Mouse (Mus musculus) neural tube, postnatal 0 days (tissue): ENCODE results near the gene Snapin. TPM values are rescaled to one million over a fixed set of nuclear protein-coding genes. Genes with fewer than 3 reads are reported as not detected.

ENCODE experiments used
- polyA plus RNA-seq: library from polyadenylated mRNA; unstranded; fragments of >200 nt; fragmentation: Nextera tagmentation; extraction: Ambion mirVana; gene quantifications from 2 replicates; pipeline ENCODE4 v1.2.1, GENCODE M21; 2015

Snapin gene
- 107 and 109 TPM in 2 replicates for polyA plus RNA-seq

DNA sequence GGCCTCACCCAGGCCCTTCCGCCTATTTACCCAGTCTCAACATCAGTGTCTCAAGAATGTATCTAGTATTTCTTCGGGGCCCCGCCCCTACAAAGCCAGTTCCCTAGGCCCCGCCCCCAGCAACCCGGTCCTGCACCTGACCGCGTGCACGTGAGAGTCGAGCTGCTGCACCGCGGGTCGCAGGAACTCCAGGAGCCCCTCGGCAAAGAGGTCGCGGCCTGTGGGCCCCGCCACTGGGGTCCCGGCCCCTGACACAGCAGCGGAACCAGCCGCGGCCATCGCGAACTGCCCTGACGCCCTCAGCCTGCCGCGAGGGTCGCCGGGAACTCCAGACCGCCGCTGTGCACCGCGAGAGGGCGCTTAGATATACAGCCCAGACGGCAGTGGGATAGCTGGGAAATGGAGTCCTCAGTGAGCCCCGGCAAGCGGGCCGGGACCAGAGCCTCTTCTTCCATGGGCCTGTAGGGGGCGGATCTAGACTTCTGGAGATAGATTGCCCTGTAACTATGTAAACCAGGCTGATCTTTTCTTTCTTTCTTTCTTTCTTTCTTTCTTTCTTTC, at the start of gene Snapin:
Snapin (minus strand) TSS at position 338 of the 561 bp plus-strand sequence.

GRCm38 (mm10) chr3:90537141-90537904, 46.5 kb upstream of the Snapin start, which contains the start of gene S100a16:
Gene S100a16, plus strand, starts transcription at chr3:90537254.

GRCm38 (mm10) chr3:90526580-90526979, 35.7 kb upstream of the Snapin start, which contains the start of gene S100a14:
Gene S100a14, plus strand, starts transcription at chr3:90526856.

DNA sequence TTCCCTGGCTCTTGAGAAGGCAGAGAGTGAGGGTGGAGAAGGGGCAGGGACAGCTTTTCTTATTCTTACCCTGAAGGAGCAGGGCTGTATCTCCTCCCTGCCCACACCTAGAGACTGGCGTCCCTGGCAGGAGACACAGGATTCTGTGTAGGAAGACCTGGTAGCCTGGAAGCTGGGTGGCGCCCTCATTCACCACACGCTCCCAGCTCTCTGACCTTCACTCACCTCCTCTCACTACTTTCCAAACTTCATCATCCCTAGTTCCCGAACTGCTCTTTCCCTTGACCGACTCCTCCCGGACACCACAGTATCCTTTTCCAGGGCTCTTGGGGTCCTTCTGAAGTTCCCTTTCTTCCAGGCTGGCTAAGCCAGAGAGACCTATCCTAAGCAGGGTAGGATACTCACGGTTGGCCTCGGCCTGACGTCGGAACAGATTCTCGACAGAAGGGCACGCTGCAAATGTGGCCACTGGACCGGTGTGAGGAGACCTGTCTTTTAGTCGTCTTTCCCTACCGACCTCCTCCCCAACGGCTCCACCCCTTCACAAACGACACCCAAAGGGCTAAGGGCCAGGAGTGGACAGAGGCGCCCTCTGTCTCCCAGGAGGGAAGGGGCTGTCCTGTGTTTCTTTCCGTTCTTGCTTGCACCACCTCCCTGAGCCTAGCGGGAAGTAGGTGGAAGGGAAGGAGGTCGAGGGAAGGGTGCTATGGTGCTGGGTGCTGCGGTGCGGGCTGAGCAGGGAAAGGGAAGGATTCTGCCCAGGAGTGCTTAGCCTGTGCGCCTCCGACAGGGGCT, 23.2 kb upstream of the Snapin start, which contains the start of the genes S100a1 and S100a13:
S100a1 (minus strand) TSS at position 597 of the 795 bp plus-strand sequence.
S100a13 (plus strand) TSS at position 640 of the 795 bp plus-strand sequence.

GRCm38 (mm10) chr3:90508950-90509746, 18.3 kb upstream of the Snapin start, which contains the start of gene Chtop:
Gene Chtop, minus strand, starts transcription at chr3:90509498.

DNA sequence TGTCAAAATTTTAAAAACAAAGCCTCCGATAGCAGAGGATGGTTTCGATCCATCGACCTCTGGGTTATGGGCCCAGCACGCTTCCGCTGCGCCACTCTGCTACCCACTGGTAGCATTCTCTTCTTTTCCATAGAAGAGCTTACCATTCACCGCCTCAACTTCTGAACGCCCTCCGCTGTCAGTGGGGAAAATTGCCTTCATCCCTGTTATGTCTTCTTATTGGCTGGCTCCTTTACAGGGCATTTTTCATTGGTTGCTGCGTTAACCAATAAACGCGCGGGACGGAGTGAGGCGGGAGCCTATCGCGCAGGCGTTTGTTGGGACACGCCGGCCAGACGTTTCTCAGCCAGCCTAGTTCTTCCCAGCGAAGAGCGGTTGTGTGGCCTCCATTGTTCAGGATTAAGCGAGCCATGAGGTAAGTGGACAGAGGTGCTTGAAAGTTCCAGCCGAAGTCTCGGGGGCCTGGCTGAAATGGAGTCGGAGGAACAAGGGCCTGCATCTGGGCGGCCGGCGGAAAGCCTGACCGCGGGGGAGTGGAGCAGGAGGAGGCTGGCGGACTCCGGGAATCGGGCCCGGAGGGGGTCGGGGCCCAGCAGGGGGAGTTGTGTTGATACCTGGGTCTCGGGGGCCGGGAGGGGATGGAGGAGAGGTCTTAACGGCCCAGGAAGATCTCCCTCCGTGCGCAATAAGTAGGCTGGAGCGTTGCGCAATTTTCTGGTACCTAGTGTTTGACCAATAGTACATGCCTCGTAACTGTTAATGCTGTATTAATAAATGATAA, 14.8 kb downstream of the Snapin start, which contains the start of gene Ilf2:
Ilf2 (plus strand) TSS at position 296 of the 781 bp plus-strand sequence.

DNA sequence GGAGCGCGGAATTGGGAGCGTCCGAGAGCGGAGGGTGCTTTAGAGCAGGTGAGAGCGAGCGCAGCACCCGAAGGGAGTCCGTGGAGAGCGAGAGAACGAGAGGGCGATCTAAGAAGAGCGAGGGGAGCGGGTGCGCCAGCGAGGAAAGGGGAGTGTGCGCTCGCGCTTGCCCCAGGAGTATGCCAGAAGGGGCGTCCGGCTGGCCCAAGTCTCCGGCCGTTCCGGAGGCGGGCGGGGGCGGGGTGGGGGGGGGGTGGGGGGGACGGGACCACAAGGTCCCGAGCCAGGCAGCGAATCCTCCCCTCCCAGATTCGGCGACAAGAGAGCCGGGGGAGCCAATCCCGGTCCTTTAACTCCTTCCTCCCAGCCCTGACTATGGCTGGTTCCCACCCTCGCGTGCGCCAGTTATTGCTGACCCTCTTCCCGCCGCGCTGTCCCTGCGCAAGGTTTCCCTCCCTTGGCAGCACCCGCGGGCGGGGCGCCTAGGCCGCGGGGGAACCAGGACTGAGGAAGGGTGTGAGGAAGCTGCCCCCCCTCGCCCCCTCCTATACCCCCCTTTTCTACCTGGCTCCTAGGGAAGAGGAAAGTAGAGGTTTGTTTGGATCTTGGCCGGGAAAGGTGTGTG, 25.0 kb downstream of the Snapin start, which contains the start of gene Npr1:
Npr1 (minus strand) TSS at position 181 of the 625 bp plus-strand sequence.

Other genes starting within 250 kb of the Snapin start
- gene Creb3l4, start 247.5 kb downstream of the Snapin start, polyA plus RNA-seq, result 1.1 and 1.5 TPM in 2 replicates
- 65.1 and 72.0 TPM in 2 replicates for gene Slc39a1, start 242.9 kb downstream of the Snapin start, polyA plus RNA-seq
- 13.4 and 16.6 TPM in 2 replicates for gene Crtc2, start 236.9 kb downstream of the Snapin start, polyA plus RNA-seq
- 6.4 and 7.7 TPM in 2 replicates for gene Dennd4b, start 225.8 kb downstream of the Snapin start, polyA plus RNA-seq
- gene Gatad2b, start 197.9 kb downstream of the Snapin start, polyA plus RNA-seq, result 11.2 and 14.6 TPM in 2 replicates
- 32.3 and 32.4 TPM in 2 replicates for gene Slc27a3, start 101.1 kb downstream of the Snapin start, polyA plus RNA-seq
- 19.9 and 23.1 TPM in 2 replicates for gene Ints3, start 57.4 kb downstream of the Snapin start, polyA plus RNA-seq
- gene Npr1, start 25.2 kb downstream of the Snapin start, polyA plus RNA-seq, result 2.8 and 3.6 TPM in 2 replicates
- 150 and 158 TPM in 2 replicates for gene Ilf2, start 14.9 kb downstream of the Snapin start, polyA plus RNA-seq
- 148 and 149 TPM in 2 replicates for gene Chtop, start 18.5 kb upstream of the Snapin start, polyA plus RNA-seq
- gene S100a1, start 23.4 kb upstream of the Snapin start, polyA plus RNA-seq, result 121 and 135 TPM in 2 replicates
- 50.6 and 58.5 TPM in 2 replicates for gene S100a13, start 23.4 kb upstream of the Snapin start, polyA plus RNA-seq
- not detected in 2 replicates for gene S100a14, start 35.8 kb upstream of the Snapin start, polyA plus RNA-seq
- gene S100a16, start 46.2 kb upstream of the Snapin start, polyA plus RNA-seq, result 145 and 153 TPM in 2 replicates
- 5.1 TPM in 2 replicates for gene S100a3, start 69.5 kb upstream of the Snapin start, polyA plus RNA-seq
- gene S100a2, start 99.2 kb upstream of the Snapin start, polyA plus RNA-seq, result not detected in 2 replicates
- gene Gm42674, start 110.9 kb upstream of the Snapin start, polyA plus RNA-seq, result not detected in 2 replicates
- gene S100a4, start 112.7 kb upstream of the Snapin start, polyA plus RNA-seq, result 6.7 and 10.3 TPM in 2 replicates
- gene S100a5, start 117.5 kb upstream of the Snapin start, polyA plus RNA-seq, result not detected in 2 replicates
- gene S100a6, start 121.8 kb upstream of the Snapin start, polyA plus RNA-seq, result 129 and 201 TPM in 2 replicates
- gene S100a7a, start 163.0 kb upstream of the Snapin start, polyA plus RNA-seq, result not detected in 2 replicates
- gene S100a8, start 177.9 kb upstream of the Snapin start, polyA plus RNA-seq, result 11.8 and 22.1 TPM in 2 replicates
- gene S100a9, start 204.7 kb upstream of the Snapin start, polyA plus RNA-seq, result 7.1 and 12.3 TPM in 2 replicates
- not detected in 2 replicates for gene Pglyrp4, start 235.9 kb upstream of the Snapin start, polyA plus RNA-seq